Mouse (Mus musculus) embryonic facial prominence, embryonic 15.5 days (tissue): ENCODE results near the gene Erbb3. TPM values are rescaled to one million over a fixed set of nuclear protein-coding genes. Genes with fewer than 3 reads are reported as not detected.

Source experiments
- ATAC-seq: fragments of 200-750 bp; cut with Nextera tagmentation; 2 replicates; pipeline ENCODE4 v1.8.0; 2017; ENCODE audit warnings: low read depth, moderate TSS enrichment; ENCODE audit not compliant: insufficient number of reproducible peaks, low FRiP score, low TSS enrichment
- H3K27ac ChIP-seq: fragments of 300-500 bp; sonication (generic); replicated peaks from 2 replicates; pipeline ENCODE4 v1.5.1; 2015; ENCODE audit warnings: mild to moderate bottlenecking, inconsistent platforms
- H3K27me3 ChIP-seq: fragments of 300-500 bp; sonication (generic); 2 replicates; pipeline ENCODE4 v1.6.1; 2015; ENCODE audit warnings: inconsistent platforms
- H3K36me3 ChIP-seq: fragments of 300-500 bp; sonication (generic); 2 replicates; pipeline ENCODE4 v1.6.1; 2015; ENCODE audit warnings: mild to moderate bottlenecking, inconsistent platforms
- H3K4me1 ChIP-seq: fragments of 300-500 bp; sonication (generic); 2 replicates; pipeline ENCODE4 v1.6.1; 2015; ENCODE audit warnings: inconsistent platforms
- H3K4me2 ChIP-seq: fragments of 300-500 bp; sonication (generic); replicated peaks from 2 replicates; pipeline ENCODE4 v1.6.1; 2015; ENCODE audit warnings: mild to moderate bottlenecking, inconsistent platforms
- H3K4me3 ChIP-seq: fragments of 300-500 bp; sonication (generic); replicated peaks from 2 replicates; pipeline ENCODE4 v1.5.1; 2015; ENCODE audit warnings: mild to moderate bottlenecking, inconsistent platforms
- H3K9ac ChIP-seq: fragments of 300-500 bp; sonication (generic); 2 replicates; pipeline ENCODE4 v1.6.1; 2015; ENCODE audit warnings: inconsistent platforms
- H3K9me3 ChIP-seq: fragments of 300-500 bp; sonication (generic); replicated peaks from 2 replicates; pipeline ENCODE4 v1.6.1; 2016; ENCODE audit warnings: inconsistent platforms
- WGBS: fragments of 180-500 bp; shearing (Covaris S2); methylation state at CpG from one replicate; pipeline ENCODE4 v1.1.7; 2015; 5-methylcytosine and 5-hydroxymethylcytosine counted together
- microRNA-seq: library from miRNA; unstranded; fragments of <30 nt; microRNA quantifications from one replicate; pipeline ENCODE4, GENCODE M21; 2016; ENCODE audit warnings: borderline number of aligned reads
- polyA plus RNA-seq: library from polyadenylated mRNA; unstranded; fragments of >200 nt; fragmentation: Nextera tagmentation; extraction: Ambion mirVana; gene quantifications from 2 replicates; pipeline ENCODE4 v1.2.1, GENCODE M21; 2015

Gene Erbb3
- polyA plus RNA-seq, 1 experiment from 2014 or later = 23.9 TPM

DNA sequence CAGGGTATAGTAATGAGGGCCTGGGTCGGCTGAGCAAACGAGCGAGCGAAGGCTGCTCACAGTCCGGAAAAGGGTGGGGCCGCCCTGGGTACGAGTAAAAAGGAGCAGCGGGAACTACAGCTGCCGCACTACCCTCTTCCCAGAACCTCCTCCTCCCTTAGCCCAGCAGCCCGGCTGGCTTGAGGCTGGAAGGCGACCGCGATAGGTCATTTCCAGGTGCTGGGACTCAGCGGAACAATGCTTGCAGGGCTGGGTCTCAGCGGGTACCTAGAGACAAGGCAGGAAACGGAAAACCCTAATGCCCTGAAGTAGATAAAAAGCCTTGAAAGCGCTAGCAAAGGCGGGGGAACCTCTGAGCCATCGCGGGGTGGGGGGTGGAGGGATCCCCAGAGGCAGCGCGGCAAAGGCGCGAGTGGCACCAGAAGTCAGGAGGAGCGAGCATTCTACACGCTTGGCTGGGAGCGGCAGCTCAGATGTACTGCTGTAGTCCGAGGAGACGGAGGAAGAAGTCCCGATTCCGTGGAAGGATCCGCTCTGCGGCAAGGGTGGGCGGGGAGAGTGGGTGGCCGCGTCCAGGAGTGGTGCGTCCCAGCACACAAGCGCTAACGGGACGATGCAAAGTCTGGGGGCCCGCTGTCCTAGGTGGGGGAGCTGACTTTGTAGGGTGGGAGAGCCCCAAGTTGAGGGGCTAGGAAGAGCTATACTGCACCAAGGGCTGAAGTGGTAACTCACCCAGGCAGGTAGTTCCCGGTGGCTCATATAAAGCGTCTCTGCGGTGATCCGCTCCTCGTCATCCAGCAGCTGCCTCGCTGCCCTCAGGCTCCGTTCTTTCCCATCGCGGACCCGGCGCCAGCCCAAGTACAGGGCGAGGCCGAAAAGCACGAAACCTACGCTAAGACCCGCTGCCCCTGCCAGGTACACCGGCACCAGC lies 64.5 kb downstream of the Erbb3 start:
- peak overlapping the region; percentile 79 for H3K9ac ChIP-seq
- H3K4me3 ChIP-seq = peak overlapping the region; percentile 90
- peaks cover 23% of the 10 kb centered on the region for H3K36me3 ChIP-seq
- peak overlapping the region; percentile 98 for H3K4me2 ChIP-seq
- H3K27me3 ChIP-seq = no peaks in the 10 kb centered on the region; the same call in none of the 2 replicates
- no peaks in the 10 kb centered on the region for H3K9me3 ChIP-seq
- under 1% methylated on average over 58 of the region's 58 CpGs for WGBS
- ATAC-seq = peak; percentile 4; the same call in 1 of the 2 replicates
- peak overlapping the region; percentile 91 for H3K27ac ChIP-seq
- peaks cover 15% of the 10 kb centered on the region for H3K4me1 ChIP-seq

DNA sequence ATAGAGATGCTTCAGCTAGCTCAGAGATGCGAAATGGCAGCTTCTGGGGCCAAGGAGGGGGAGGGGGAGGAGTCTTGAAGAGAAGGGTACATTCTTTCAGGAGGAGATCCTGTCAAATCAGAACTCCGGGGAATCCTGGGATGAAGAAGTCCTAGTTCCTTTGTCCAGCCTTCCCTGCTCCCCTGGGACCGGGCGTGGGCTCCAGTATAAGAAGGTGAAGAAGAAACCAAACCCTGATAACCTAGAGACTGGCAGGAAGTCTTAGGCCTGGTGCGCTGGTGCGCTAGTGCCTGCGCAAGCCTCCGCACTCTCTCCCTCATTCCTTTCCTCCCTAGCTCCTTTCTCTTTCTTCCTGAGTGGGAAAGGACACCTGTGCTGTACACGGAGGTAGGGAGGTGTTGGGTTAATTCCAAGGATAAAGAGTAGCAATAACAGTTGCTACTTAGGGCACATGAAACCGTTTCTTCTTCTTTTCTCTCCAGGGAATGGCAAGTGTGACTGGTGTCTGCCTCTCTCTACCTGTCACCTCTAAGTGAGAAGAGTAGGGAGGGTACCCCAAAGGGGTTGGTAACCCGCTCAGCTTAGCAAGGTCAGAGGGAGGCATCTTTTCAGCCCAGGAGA lies 65.2 kb downstream of the Erbb3 start:
- H3K9me3 ChIP-seq = no peaks in the 10 kb centered on the region
- H3K4me2 ChIP-seq = peak overlapping the region; percentile 98
- WGBS = 16% methylated on average over 11 of the region's 11 CpGs
- H3K9ac ChIP-seq = peak overlapping the region; percentile 79; the same call in 1 of the 2 replicates
- H3K36me3 ChIP-seq = peaks cover 30% of the 10 kb centered on the region
- H3K4me1 ChIP-seq = peaks cover 15% of the 10 kb centered on the region
- ATAC-seq = no peak
- peak overlapping the region; percentile 91 for H3K27ac ChIP-seq
- no peaks in the 10 kb centered on the region; the same call in none of the 2 replicates for H3K27me3 ChIP-seq
- peak overlapping the region; percentile 90 for H3K4me3 ChIP-seq

DNA sequence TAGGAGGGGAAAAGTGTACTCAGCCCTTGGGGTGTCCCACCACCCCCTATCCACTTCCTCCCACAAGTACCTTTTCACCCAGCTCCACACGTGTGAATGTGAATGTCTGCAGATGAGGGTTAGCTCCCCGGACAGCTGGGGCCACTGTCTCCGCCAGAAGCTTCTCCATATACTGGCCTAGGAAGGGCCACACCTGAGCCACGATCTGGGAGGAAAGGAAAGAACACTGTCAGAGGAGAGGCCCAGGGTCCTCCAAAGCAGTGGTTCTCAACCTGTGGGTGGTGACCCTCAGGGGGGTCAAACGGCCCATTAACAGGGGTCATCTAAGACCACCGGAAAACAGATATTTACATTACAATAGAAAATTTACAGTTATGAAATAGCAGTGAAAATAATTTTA lies 67.1 kb downstream of the Erbb3 start:
- Histone ChIP-seq H3K4me1 (peaks cover 17% of the 10 kb centered on the region), H3K9me3 (no peaks in the 10 kb centered on the region), H3K4me2 (no peak overlapping the region), H3K4me3 (no peak overlapping the region), H3K36me3 (peaks cover 45% of the 10 kb centered on the region), H3K27me3 (peaks cover 7% of the 10 kb centered on the region), H3K27ac (no peak overlapping the region), H3K9ac (no peak overlapping the region)
- 77% methylated on average over 6 of the region's 6 CpGs for WGBS
- ATAC-seq = no peak

DNA sequence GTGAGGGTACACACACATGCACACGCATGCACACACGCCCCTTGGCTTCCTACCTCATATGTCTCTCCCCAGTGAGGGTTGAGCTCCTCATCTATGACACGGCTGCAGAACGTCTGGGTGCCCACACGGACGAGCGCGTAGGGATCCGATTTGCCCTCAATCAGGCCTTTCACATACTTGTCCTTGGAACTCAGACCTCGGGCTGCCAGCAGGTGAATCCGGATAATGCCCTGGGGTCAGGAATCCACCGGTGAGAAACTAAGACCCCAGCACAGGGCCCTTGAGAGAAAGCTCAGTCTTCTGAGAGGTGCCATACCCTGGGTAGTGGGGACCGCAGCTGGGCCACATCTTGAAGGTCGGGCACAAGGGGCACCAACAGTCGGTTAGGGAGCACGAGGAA lies 68.9 kb downstream of the Erbb3 start:
- no peak for ATAC-seq
- Histone ChIP-seq H3K9me3 (no peaks in the 10 kb centered on the region), H3K9ac (no peak overlapping the region), H3K27ac (no peak overlapping the region), H3K4me1 (peaks cover 13% of the 10 kb centered on the region), H3K27me3 (peaks cover 12% of the 10 kb centered on the region), H3K36me3 (peaks cover 57% of the 10 kb centered on the region), H3K4me3 (no peak overlapping the region), H3K4me2 (no peak overlapping the region)
- WGBS = 81% methylated on average over 16 of the region's 16 CpGs

DNA sequence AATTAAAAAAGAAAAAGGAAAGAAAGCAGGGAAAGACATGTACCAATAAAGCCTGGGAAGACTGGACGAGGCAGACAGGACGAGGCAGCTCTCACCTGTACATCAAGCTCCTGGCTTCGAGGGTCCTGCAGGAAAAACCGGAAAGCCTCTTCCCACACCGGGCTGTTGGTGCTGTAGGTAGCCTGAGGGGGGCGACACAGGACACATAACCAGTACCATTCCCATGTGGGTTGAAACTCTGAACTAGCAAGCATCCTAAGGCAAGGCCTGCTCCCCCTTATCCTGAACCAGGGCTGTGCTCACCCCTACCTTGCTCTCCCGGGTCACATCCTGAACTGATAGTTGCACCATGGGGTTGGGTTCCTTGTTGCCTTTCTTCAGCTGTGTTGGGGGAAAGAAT lies 70.6 kb downstream of the Erbb3 start:
- Histone ChIP-seq H3K9ac (no peak overlapping the region), H3K36me3 (peaks cover 70% of the 10 kb centered on the region), H3K9me3 (no peaks in the 10 kb centered on the region), H3K4me3 (no peak overlapping the region), H3K4me1 (peaks cover 4% of the 10 kb centered on the region; the same call in 1 of the 2 replicates), H3K27ac (no peak overlapping the region), H3K27me3 (peaks cover 12% of the 10 kb centered on the region), H3K4me2 (no peak overlapping the region)
- ATAC-seq = no peak
- 64% methylated on average over 7 of the region's 7 CpGs for WGBS

Small RNA genes within 50 kb of the gene (microRNA-seq; reads per million reads assigned to microRNA genes)
- gene Gm47275 (not detected), gene Mir6917 (not detected)

Other genes starting within 250 kb of the Erbb3 start
- gene Coq10a, start 220.7 kb downstream of the Erbb3 start, polyA plus RNA-seq = 19.4 and 20.4 TPM in 2 replicates
- gene Ankrd52, start 212.5 kb downstream of the Erbb3 start, polyA plus RNA-seq = 11.0 and 12.1 TPM in 2 replicates
- gene Slc39a5, start 188.4 kb downstream of the Erbb3 start, polyA plus RNA-seq = 0.13 TPM in 1 of 2 replicates, not detected in the other
- gene Nabp2, start 178.2 kb downstream of the Erbb3 start, polyA plus RNA-seq = 66.2 and 75.7 TPM in 2 replicates
- gene Rnf41, start 178.0 kb downstream of the Erbb3 start, polyA plus RNA-seq = 44.0 and 45.0 TPM in 2 replicates
- 85.2 and 93.6 TPM in 2 replicates for gene Smarcc2, start 130.4 kb downstream of the Erbb3 start, polyA plus RNA-seq
- gene Myl6, start 95.5 kb downstream of the Erbb3 start, polyA plus RNA-seq = 1,219 and 1,296 TPM in 2 replicates
- gene Myl6b, start 91.0 kb downstream of the Erbb3 start, polyA plus RNA-seq = 5.0 and 6.9 TPM in 2 replicates
- gene Esyt1, start 63.8 kb downstream of the Erbb3 start, polyA plus RNA-seq = 43.3 and 44.0 TPM in 2 replicates
- 15.8 and 16.0 TPM in 2 replicates for gene Zc3h10, start 41.9 kb downstream of the Erbb3 start, polyA plus RNA-seq
- 4,202 and 4,259 TPM in 2 replicates for gene Rpl41, start 40.3 kb downstream of the Erbb3 start, polyA plus RNA-seq
- gene Pa2g4, start 23.7 kb downstream of the Erbb3 start, polyA plus RNA-seq = 186 and 189 TPM in 2 replicates
- 833 and 868 TPM in 2 replicates for gene Rps26, start 37.1 kb upstream of the Erbb3 start, polyA plus RNA-seq
- 3.1 and 3.9 TPM in 2 replicates for gene Ikzf4, start 56.3 kb upstream of the Erbb3 start, polyA plus RNA-seq
- 19.3 and 20.9 TPM in 2 replicates for gene Suox, start 84.4 kb upstream of the Erbb3 start, polyA plus RNA-seq
- gene Rab5b, start 106.6 kb upstream of the Erbb3 start, polyA plus RNA-seq = 91.6 and 97.4 TPM in 2 replicates
- 27.2 and 29.8 TPM in 2 replicates for gene Pmel, start 114.5 kb upstream of the Erbb3 start, polyA plus RNA-seq
- 105 TPM in 2 replicates for gene Cdk2, start 115.4 kb upstream of the Erbb3 start, polyA plus RNA-seq
- gene Dgka, start 155.2 kb upstream of the Erbb3 start, polyA plus RNA-seq = 25.6 and 26.5 TPM in 2 replicates
- gene Pym1, start 158.2 kb upstream of the Erbb3 start, polyA plus RNA-seq = 37.7 and 38.5 TPM in 2 replicates
- 2.3 and 2.6 TPM in 2 replicates for gene Mmp19, start 201.3 kb upstream of the Erbb3 start, polyA plus RNA-seq
- gene Dnajc14, start 214.4 kb upstream of the Erbb3 start, polyA plus RNA-seq = 62.5 and 64.7 TPM in 2 replicates
- gene Tmem198b, start 214.7 kb upstream of the Erbb3 start, polyA plus RNA-seq = 25.4 and 28.1 TPM in 2 replicates
- gene Sarnp, start 227.7 kb upstream of the Erbb3 start, polyA plus RNA-seq = 194 and 196 TPM in 2 replicates
- 58.2 and 61.7 TPM in 2 replicates for gene Ormdl2, start 232.0 kb upstream of the Erbb3 start, polyA plus RNA-seq